Mouse (Mus musculus) T-cell, adult 2 months (primary cell): ENCODE results near the gene Tmem239.

Experiments used
- DNase-seq: peaks from one replicate; pipeline ENCODE4 v3.0.0; 2022; ENCODE audit warnings: low spot score

The Tmem239 gene

GRCm38 (mm10) chr2:130451086-130451726 is 44.9 kb downstream of the Tmem239 start:
- no peak for DNase-seq

DNA sequence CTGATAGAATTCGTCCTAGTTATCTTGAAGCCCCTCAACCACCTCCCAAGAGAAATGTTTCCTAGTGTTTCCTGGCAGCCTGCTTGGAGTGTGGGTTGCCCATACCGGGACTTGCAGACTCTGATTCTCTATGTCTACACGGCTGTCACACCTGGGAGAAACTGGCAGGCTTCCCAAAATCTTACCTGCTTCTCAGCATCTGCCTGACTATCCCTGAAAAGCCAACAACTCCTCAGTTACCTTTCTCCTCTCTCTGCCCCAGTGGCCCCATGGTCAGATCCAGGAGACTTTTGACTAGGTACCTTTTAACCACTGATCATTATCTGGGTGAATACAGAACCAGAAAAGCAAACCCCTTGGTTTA is 45.4 kb downstream of the Tmem239 start:
- no peak for DNase-seq

DNA sequence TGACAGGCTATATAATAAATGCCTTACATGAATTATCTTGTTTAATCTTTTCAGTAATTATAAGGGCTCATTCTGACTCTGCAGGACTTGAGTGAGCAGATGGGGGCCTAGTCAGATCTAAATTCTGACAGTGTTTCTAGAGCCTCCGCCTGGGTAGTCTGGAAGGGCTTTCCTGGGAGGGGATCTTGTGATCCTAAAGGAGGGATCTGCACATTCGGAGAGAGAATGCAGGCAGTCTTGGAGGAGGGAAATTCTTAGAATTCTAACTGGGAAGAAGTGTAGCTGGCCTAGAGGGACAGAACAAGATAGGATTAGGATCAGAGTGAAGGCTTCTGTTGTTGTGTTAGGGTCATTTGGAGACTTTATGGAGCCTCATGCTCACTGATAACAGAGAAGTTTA is 46.0 kb downstream of the Tmem239 start:
- no peak for DNase-seq

DNA sequence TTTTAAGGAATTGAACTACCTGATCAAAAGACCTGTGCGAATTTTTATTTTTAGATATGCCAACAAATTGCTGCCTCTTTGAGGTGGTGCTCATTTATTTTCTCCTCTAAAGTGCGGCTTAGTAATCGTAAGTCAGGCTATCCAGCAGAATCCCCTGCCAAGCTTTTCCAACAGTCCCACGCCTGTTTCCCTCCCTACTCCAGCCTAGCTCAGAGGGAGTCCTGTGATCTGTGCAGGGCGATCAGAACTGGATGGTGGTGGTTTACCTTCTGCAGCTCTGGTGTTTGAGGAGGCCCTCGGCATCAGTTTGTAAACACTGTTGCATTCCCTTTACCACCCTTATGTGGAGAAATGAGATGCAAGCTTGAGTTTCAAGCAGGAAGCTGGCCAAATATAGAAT is 47.1 kb downstream of the Tmem239 start:
- DNase-seq: no peak

DNA sequence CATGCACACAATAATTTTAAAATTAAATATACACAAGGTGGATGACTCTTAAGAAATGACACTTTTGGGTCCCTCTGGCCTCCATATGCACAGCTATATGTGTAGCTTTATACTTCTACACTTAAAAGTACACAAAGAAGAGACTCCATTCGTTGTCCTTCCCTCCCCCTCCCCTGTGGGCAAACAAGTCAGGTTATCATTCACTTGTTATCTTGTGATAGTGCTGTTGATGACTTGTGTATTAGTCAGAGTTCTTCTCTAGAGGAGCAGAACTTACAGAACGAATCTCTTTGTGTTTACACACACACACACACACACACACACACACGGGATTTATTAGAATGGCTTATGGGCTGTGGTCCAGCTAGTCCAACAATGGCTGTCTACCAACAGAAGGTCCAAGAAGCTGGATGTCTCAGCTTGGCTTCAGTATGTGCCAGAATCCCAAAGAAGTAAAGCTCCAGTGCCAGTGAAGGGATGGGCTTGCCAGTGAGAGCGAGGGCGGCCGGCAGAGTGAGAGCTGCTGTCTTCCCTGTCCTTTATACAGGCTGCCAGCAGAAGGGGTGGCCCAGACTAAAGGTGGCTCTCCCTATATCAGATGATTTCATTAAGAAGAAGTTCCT is 48.6 kb downstream of the Tmem239 start:
- no peak for DNase-seq
